Mouse (Mus musculus) C2C12 (cell line): ENCODE measurements around the gene Kif13a.

Source experiments
- CEBPB ChIP-seq: IDR thresholded peaks from one replicate; pipeline ENCODE4 v1.6.1; 2011; ENCODE audit warnings: low read depth, mild to moderate bottlenecking, control low read depth, moderate library complexity
- CTCF ChIP-seq: IDR thresholded peaks from one replicate; pipeline ENCODE4 v1.5.1; 2011; ENCODE audit not compliant: control insufficient read depth, insufficient read depth, insufficient read length
- FOSL1 ChIP-seq: IDR thresholded peaks from one replicate; pipeline ENCODE4 v1.8.0; 2011; ENCODE audit warnings: mild to moderate bottlenecking, low read length; ENCODE audit not compliant: poor library complexity, insufficient read depth, severe bottlenecking
- MAX ChIP-seq: IDR thresholded peaks from one replicate; pipeline ENCODE4 v1.6.1; 2011; ENCODE audit warnings: mild to moderate bottlenecking, control low read depth
- MYOD1 ChIP-seq: IDR thresholded peaks from one replicate; pipeline ENCODE4 v1.6.1; 2011; ENCODE audit warnings: low read depth; ENCODE audit not compliant: control insufficient read depth, insufficient read length
- MYOG ChIP-seq: IDR thresholded peaks from one replicate; pipeline ENCODE4 v1.6.1; 2011; ENCODE audit not compliant: control insufficient read depth, insufficient read length; ENCODE audit errors: extremely low read depth
- USF1 ChIP-seq: IDR thresholded peaks from one replicate; pipeline ENCODE4 v1.6.1; 2011; ENCODE audit warnings: low read depth, mild to moderate bottlenecking, control low read depth, moderate library complexity

- TF ChIP-seq MAX (no peak), CTCF (no peak), MYOD1 (no peak), USF1 (no peak), CEBPB (no peak), FOSL1 (no peak), MYOG (no peak)
These were observed 90.4 kb downstream of the Kif13a start for GRCm38 (mm10) chr13:46839236-46839635.
